Mouse (Mus musculus): ENCODE measurements around the gene Entpd2.

Gene Entpd2

DNA sequence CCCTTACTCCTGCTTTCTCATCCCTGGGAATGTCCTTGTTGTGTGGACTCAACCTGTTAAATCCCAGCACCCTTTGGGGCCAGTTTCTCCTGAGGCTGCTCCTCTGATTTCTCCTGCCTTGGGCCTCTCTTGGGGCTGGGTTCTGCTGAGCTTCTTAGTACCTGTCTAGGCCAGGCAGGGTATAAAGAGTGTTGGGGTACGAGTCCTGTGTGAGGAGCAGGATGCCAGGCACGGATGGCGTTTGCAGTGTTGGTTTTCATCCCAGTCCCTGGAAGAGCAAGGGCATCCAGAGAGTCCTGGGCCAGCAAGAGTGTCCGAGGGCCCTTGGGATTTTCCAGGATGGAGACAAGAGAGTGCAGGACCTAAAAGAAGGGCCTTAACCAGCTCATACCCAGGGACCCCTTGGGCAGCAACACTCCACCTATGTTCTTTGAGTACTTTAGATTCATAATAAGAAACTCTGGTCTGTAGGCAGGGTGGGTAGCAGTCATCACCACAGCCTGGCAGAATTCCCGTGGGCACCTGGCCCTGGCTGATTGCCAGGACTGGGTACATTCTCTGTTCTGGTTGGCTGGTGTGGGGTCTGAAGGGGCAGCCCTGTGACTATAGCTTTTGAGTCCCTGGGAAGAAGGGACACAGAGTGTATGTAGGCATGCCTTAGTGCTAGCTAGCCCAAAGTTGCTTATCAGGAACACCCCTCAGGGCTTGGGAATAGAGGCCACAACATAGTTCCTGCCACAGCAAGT lies 33.9 kb downstream of the Entpd2 start:
- DNase-seq (ENCODE audit: low spot score in 2 of 2) = no peak

DNA sequence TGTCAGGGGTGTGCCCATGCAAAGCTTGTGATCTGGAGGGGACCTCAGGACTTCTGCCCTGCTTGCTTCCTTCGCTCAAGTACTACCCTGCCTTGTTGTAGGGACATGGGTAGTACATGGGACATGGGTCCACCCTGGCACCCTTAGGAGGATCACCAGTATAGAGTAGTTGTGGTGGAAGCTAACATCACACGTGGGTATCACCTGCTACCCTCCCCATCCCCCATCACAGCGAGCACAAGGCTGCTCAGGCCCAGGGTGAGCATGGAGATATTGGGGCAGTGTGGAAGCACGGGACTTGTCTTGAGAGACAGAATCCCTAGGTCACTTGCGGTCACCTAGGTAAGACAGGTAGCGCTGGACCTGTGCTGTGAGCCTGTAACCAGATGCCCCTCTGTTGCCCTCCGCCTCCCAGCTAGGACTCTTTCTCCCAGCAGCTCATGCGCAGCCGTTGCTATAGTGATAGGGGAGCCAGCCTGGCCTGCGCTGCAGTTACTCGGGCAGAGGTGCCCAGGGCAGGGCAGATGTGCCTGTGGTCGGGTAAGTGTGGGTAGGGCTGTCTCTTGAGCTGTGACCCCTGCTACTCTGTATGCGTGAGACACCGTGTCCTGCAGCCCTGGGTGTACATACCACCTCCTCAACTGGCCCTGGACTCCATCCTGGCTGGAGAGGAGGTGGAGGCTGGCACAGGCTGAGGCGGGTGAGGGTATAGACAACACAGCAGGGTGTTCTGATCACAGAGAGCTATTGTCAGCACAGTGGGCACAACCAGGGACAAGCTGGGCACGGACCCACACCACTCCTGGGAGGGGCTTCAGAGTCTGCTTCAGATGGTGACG lies 34.9 kb downstream of the Entpd2 start:
- no peak for DNase-seq (ENCODE audit: low spot score in 2 of 2)

DNA sequence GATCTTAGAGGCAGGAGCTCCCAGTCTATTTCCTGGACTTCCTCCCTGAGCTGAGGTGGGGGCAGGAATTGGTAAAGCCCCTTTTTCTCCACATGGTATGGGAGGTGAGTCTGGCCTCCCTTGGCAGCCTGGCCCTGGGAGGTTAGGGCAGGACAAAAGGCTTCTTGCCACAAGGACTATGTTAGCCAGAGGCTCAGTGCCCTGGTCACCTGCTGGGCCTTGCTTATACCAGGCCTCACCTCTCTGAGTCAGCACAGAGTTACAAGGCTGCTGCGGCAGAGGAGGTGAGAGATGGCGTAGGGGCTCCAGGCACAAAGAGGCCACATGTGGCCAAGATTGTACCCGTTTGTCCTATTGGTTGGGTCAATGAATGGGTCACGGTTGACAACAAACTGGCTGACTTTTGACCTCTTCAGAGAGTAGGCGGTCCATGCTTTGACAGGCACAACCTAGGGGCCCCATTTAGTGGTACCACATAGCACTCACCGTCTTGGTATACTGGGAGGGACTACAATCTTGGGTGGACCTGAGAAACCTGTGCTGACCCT lies 35.7 kb downstream of the Entpd2 start:
- no peak for DNase-seq (ENCODE audit: low spot score in 2 of 2)

DNA sequence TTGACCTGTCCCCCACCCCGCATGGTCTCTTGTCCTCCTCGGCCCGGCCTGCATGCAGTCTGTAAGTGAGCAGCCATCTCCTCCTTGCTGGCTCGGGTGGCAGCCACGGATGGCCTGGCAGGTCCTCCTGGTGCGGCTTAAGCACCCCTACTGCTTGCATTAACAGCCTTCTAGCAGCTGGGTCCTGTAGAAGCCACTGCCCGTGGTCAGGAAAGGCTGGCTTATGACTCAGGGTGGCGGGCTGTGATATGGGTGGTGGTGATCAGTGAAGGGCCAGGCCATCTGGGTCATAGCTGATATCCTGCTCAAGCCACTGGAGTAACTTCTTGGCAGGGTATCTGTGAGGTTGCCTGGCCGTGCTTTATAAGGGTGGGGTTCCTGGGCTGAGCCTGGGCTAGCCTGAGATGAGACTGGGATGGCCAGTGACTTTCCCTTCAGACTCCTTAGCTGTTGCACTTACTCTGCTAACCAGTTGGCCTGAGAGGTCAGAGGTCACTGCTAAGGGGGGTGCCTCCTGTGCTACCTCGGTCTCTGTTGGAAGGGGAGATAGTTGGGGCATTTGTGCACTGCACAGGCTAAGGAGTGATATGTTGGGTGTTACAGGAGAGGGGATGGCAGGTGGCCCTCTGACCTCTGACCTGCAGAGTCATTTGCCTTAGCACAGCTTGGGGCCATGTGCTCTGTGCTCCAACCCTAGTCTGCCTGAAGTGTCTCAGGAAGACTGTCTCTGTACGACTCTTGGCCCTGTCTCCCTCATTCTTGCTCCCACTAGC lies 36.8 kb downstream of the Entpd2 start:
- DNase-seq (ENCODE audit: low spot score in 2 of 2) = no peak

DNA sequence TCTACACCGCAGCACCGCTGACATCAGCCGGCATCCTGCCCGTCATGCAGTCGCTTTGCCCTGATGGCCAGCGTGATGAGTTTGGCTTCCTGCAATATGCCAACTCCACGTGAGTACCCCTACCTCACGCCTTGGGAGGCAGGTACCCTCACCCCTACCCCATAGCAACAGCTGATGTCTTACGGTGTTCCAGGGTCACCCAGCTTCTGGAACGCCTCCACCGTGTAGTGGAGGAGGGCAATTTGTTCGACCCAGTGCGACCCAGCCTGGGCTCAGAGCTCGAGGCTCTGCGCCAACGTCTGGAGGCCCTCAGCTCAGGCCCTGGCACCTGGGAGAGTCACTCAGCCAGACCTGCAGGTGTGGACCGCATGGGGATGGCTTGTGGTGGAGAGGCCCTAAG lies 37.4 kb downstream of the Entpd2 start:
- DNase-seq (ENCODE audit: low spot score in 2 of 2) = no peak

DNA sequence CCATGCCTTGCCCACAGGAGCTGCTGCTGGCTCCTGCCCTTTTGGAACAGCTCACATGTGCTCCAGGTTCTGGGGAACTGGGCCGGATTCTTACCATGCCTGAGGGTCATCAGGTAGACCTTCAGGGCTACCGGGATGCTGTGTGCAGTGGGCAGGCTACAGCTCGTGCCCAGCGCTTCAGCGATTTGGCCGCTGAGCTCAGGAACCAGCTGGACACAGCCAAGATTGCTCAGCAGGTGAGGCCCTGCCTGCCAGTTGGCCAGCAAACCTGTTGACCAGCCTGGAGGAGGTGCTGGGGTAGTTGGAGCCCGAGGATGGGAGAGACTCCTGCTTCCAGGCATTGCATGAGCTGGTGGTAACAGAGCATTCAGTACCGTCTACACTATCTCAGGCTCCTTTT lies 38.6 kb downstream of the Entpd2 start:
- DNase-seq (ENCODE audit: low spot score in 2 of 2) = no peak

DNA sequence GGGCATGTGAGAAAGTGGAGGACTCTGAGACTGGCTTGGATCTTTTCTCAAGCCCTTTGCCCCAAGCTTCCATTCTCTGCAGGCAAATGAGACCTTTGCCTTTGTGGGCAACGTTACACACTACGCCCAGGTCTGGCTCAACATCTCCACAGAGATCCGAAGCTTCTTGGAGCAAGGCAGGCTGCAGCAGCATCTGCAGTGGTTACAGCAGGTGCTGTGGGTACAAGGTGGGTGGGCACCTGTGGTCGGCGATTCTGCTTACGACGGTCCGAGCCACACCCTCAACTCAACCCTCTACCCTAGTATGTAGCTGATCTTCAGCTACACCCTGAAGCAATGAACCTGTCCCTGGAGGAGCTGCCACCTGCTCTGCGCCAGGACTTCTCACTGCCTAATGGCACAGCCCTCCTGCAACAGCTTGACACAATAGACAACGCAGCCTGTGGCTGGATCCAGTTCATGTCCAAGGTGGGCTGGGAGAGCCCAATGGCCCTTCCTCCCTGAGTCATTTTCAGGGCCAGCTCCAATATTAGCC lies 40.7 kb downstream of the Entpd2 start:
- DNase-seq (ENCODE audit: low spot score in 2 of 2) = no peak

DNA sequence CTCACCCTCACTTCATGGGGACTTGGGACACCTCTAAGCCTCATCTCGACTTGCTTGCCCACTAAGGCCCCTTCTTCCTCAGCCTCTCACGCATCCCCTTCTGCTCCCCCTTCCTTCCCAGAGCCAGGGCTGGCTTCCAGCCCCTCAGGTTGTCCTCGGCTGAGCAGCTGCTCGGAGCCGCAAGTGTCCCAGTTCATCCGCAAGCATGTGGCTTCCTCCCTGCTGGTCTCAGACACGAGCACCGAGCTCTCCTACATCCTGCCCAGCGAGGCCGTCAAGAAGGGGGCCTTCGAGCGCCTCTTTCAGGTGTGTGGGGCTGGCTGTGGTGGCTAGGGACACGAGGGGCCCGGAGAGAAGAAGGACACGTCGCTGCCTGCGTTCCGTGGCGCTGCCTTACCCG lies 45.4 kb downstream of the Entpd2 start:
- DNase-seq (ENCODE audit: low spot score in 2 of 2) = no peak

DNA sequence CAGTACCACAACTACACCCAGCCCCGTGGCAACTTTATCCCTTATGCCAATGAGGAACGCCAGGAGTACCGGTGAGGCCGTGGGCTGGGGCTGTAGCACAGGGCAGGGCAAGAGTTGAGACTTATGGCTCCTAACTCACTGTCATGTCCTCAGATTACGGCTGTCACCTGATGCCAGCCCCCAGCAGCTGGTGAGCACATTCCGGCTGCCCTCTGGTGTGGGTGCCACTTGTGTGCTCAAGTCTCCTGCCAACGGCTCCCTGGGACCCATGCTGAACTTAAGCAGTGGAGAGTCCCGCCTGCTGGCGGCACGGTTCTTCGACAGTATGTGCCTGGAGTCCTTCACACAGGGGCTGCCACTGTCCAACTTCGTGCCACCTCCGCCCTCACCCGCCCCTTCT lies 47.0 kb downstream of the Entpd2 start:
- DNase-seq (ENCODE audit: low spot score in 2 of 2) = no peak
